Mouse (Mus musculus) adrenal gland, postnatal 14 days (tissue): ENCODE measurements around the gene Rab1b. TPM values are rescaled to one million over a fixed set of nuclear protein-coding genes. Genes with fewer than 3 reads are reported as not detected.
"Not testable (repeated sequence)": the region's sequence is repeated elsewhere in the genome, so short reads cannot be mapped to it uniquely, and the experiment has no call there.

Source experiments
- DNase-seq: peaks from one replicate; pipeline ENCODE4 v3.0.0; 2021; ENCODE audit warnings: mixed read lengths
- total RNA-seq: library from RNA; stranded (reverse); gene quantifications from 2 replicates; pipeline ENCODE4 v1.2.3, GENCODE M21; 2021

Rab1b gene
- total RNA-seq, 1 experiment from 2014 or later, result 166 TPM

- DNase-seq, result no peak
Measured at GRCm38 (mm10) chr19:5097521-5098362, 9.1 kb downstream of the Rab1b start.

DNA sequence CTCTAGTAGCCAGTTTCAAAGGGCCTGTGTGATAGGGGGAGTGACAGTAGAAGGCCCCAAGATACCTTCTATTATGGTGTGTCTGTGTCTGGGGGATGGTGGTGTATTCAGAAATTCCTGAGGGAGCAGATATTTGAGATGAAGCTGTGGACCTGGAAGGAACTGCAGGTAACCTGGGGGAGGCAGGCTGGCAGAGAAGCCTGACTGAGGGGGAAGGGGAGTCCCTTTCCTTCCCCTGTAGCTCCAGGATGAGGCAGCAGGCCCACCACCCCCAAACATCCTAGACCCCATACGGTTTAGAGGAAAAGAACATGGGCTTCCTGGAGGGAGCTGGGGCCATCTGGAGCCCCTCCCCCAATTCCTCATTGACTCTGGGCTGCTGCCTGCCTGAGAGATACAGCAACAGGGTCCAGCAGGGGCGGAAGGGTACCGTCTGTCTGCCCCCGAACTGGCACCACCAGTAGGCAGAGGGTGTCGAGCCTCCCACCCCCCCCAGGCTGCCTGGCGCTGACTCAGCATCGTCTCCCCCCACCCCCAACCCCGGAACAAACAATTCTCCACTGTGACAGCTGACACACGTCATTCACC, 10.9 kb downstream of the Rab1b start:
- no peak for DNase-seq

DNA sequence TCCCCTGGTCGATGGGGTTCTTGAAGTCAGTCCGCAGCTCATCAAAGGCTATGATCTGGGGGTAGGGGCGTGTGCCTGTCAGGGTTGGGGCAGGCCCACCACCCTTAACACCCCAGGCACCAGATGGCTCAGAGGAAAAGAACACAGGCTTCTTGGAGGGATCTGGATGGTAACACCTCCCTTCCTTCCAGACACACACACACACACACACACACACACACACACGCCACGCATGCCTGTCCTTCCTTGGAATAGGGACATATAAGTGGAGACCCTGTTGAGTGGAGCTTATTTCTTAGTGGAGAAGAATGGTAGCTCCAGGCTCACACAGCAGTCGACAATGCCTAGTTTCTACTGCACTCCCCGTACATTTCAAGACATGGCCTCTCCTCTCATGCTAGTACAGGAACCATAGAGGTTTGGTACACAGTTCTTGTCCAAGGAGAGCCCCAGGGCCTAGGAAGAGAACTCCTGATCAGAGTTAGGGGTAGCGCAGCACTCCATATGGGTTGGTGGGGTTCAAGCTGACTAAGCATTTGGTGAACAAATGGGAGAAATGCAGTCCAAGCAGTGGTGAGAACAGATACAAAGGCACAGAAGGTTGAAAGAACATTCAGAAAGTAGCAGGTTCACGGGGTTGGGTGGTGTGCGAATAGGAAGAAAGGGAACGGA, 12.0 kb downstream of the Rab1b start:
- no peak for DNase-seq

GRCm38 (mm10) chr19:5094243-5094632, 12.6 kb downstream of the Rab1b start:
- DNase-seq, result peak; percentile 98

- no peak for DNase-seq
Measured at GRCm38 (mm10) chr19:5093481-5094242, 13.2 kb downstream of the Rab1b start.

DNA sequence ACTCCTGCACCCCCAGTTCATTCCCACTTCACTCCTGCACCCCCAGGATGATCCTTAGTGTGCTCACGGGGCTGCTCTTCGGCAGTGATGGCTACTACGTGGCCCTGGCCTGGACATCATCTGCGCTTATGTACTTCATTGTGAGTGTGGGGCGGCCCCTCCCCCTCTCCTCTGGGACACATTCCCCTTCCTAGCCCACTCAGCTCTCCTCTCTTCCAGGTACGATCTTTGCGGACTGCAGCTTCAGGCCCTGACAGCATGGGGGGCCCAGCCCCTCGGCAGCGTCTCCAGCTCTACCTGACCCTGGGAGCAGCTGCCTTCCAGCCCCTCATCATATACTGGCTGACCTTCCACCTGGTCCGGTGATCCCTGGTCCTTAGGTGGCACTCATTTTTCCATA, 14.8 kb downstream of the Rab1b start:
- no peak for DNase-seq

DNA sequence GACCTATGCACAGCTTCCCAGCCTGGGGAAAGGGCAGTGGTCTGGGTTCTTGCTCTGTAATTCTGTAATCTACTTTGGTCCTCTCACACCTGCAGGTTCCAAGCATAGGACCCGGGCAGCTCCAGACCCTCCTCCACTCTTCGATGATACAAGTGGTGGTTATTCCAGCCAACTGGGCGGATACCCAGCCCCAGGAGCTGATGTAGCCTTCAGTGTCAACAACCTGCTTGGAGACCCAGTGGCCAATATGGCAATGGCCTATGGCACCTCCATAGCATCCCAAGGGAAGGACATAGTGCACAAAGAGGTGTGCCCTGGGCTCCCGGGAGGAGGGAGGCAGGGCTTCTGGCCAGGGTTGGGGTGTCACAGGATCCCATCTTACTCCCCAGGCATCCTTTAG, 17.5 kb downstream of the Rab1b start:
- DNase-seq, result no peak

DNA sequence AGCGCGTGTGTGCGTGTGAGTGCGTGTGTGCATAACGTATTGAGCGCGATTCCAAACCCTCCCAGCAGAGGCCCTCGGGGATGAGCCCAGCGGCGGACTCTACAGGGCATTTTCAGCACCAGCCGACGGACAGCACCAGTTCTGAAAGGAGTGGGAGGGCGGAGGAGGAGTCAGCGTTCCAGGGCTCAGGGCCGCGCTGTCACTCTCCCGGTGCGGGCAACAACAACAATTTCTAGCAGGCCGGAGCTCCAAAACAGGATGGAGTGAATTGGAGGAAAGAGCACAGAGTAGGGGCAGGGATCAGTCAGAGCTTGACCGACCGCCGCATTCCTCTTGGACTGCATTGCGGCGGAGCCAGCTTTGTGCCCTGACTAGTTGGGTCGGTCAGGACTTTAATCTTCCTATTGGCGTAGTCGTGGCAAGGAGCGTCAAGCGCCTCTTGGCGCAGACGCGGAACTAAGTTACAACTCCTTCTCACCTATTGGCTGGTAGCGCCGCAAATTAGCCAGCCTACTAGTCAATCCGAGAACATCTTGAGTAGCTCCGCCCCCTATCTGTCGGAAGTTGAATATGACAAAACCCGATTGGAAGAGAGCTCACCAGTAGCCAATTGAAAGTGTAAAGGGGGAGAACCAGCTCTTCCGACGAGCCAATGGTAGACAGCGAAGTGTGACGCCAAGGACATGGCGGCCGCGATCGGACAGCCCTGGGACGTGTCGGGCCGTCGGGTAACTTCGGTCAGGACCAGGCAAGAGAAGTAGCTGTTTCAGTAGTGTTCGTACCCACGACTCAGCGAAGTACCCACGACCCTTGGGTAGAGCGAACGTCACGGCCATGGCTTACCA, 18.8 kb downstream of the Rab1b start, which contains the start of gene Yif1a:
Gene Yif1a (plus strand): TSS at position 655 of the 845 bp plus-strand sequence.
- DNase-seq, result peak; percentile 97

GRCm38 (mm10) chr19:5086533-5086932, 20.3 kb downstream of the Rab1b start:
- not testable (repeated sequence) for DNase-seq

DNA sequence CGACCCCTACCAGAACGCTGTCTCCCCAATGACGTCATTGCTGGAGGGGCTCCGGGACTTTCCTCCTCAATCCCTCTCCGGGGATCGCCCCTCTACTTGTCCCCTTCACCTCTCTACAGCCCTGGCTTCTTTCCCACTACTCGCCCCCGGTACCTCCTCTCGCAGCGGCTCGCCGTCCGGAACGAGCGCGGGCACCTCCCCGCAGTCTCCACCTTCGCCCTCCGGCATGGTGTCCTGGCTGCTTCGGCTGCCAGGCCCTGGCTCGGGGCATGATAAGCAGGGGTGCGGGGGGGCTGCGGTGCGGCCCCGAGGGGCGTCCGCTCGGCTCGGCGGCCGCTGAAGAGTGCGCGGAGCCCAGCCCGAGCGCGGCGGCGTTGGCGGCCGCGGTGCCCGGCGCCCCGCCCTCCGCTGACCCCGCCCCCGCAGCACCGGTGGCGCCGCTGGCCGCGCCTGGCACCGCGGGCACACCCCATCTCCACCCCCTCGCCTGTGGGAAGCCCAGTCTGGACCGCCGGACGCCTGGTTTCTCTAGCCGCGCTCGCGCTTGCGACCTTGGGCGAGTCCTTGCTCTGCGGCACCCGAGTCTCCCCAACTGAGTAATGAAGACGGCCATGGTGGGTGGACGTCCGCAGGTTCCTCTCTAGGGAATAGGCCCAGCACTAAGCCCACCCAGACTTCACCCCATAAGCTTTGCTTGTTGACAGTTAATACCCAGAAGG, 21.6 kb downstream of the Rab1b start, which contains the start of gene Tmem151a:
Gene Tmem151a (minus strand): TSS at position 387 of the 719 bp plus-strand sequence.
- DNase-seq, result peak; percentile 73

- DNase-seq, result no peak
Measured at GRCm38 (mm10) chr19:5084834-5085144, 22.1 kb downstream of the Rab1b start.

GRCm38 (mm10) chr19:5083961-5084833, 22.7 kb downstream of the Rab1b start:
- no peak for DNase-seq

- DNase-seq, result no peak
Measured at GRCm38 (mm10) chr19:5082596-5082995, 24.3 kb downstream of the Rab1b start.

- DNase-seq, result no peak
Measured at GRCm38 (mm10) chr19:5082005-5082404, 24.9 kb downstream of the Rab1b start.

DNA sequence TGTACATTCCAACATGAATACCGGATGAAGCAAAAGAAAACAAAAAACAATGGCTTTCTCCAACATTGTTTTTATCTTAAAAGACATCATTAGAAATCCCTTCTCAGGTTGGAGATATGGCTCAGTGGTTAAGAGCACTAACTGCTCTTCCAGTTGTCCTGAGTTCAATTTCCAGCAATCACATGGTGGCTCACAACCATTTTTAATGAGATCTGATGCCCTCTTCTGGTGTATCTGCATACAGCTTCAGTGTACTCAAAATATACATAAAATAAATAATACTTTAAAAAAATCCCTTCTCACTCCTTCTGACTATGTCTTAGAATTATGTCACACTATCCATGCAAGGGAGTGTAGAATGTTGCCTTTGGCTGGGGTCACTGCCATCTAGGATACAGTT, 27.6 kb downstream of the Rab1b start:
- DNase-seq, result no peak

DNA sequence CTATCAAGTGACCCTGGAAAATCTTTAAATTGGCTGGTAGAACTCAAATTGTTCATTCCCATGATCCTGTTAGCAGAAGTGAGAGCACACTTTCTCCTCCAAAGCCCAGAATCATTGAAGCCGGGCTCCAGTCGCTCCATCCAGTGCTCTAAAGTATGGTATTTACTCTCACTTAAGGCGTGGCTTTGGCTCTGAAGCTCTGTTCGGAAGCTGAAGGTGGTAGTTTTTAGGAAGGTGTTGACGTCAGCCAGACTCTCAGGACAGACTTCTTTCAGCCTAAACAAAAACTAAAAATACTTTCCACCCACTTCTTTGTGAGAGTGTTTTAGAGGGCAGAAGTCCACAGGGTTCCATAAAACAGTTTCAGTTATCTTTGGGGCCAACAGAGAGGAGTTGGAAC, 33.4 kb downstream of the Rab1b start:
- no peak for DNase-seq

GRCm38 (mm10) chr19:5073028-5073427, 33.8 kb downstream of the Rab1b start:
- peak; percentile 67 for DNase-seq

DNA sequence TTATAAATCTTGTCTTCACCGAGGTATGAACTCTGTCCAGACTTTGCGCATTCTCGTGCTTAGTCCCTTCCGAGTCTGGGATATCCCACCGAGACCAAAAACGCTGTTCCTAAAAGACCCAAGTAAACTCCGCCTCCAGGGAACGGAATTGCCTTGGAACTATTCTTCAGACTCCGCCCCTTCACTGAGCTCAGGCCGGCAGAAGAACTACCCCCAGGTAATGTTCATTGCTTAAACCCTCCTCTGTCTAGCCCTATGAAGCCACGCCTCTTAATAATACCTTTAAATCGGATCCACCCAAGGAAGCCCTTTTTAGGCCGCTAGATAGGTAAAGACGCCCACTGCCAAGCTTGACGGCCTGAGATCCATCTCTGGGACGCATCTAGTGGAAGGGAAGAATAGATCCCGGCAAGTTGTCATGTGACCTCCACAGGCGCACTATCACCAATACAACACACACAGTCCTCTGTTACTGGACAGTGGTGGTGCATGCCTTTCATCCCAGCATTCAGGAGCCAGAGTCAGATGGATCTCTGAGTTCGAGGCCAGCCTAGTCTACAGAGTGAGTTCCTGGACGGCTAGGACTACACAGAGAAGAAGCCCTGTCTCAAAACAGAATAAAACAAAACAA, 34.4 kb downstream of the Rab1b start:
- DNase-seq, result no peak
